9 mouse cellular contexts compared by ENCODE assay signal in genomic region chr14:117961267-117961666, GRCm38 (mm10).
DNase-seq lines count a peak whose midpoint lies in the region; ATAC-seq and TF ChIP-seq lines count a peak whose summit lies in the region.
"Had no signal": no experiment of that assay in that cellular context is flagged by ENCODE, and none has a peak within 500 bp of the region (broad histone marks: within the 10 kb centered on the region; RNA-seq: fewer than 3 reads in every experiment).

No protein-coding gene starts in this region.

- H3K27ac ChIP-seq in limb, embryonic 13.5 days: no peak overlapping the region
- H3K27ac ChIP-seq in limb, embryonic 10.5 days: no peak overlapping the region
- H3K27ac ChIP-seq in midbrain, postnatal 0 days (ENCODE audit: low read depth, low read length): no peak overlapping the region

- peaks cover 6% of the 10 kb centered on the region; the same call in 1 of the 2 replicates for H3K4me1 ChIP-seq in limb, embryonic 13.5 days
- H3K4me1 ChIP-seq in limb, embryonic 10.5 days: peaks cover 6% of the 10 kb centered on the region; the same call in 1 of the 2 replicates
- no peaks in the 10 kb centered on the region for H3K4me1 ChIP-seq in midbrain, postnatal 0 days (ENCODE audit: insufficient read depth, low read length)

- no peaks in the 10 kb centered on the region; the same call in 1 of the 2 replicates for H3K36me3 ChIP-seq in limb, embryonic 13.5 days
- peaks cover 5% of the 10 kb centered on the region; the same call in 1 of the 2 replicates for H3K36me3 ChIP-seq in limb, embryonic 10.5 days
- H3K36me3 ChIP-seq in midbrain, postnatal 0 days (ENCODE audit: insufficient read depth, low read length): no peaks in the 10 kb centered on the region

- no peak for TF ChIP-seq CTCF in midbrain, postnatal 0 days (IDR thresholded peaks at IDR 0.05)

- no peaks in the 10 kb centered on the region for H3K9me3 ChIP-seq in limb, embryonic 13.5 days
- H3K9me3 ChIP-seq in limb, embryonic 10.5 days (replicated peaks): no peaks in the 10 kb centered on the region
- H3K9me3 ChIP-seq in midbrain, postnatal 0 days (ENCODE audit: low read length): no peaks in the 10 kb centered on the region

- no peak overlapping the region for H3K4me3 ChIP-seq in limb, embryonic 13.5 days
- no peak overlapping the region for H3K4me3 ChIP-seq in limb, embryonic 10.5 days
- H3K4me3 ChIP-seq in midbrain, postnatal 0 days (ENCODE audit: low read depth, low read length): no peak overlapping the region

- peak; percentile 12 for DNase-seq in adrenal gland, postnatal 10 days
- no peak for DNase-seq in adrenal gland, adult 18-20 months (ENCODE audit: low spot score in 2 of 2)
- DNase-seq in limb, embryonic 10.5 days (ENCODE audit: low spot score): no peak
- peak; percentile 42 for DNase-seq in heart, postnatal 4 days
- DNase-seq in midbrain, postnatal 0 days (ENCODE audit: low spot score): peak; percentile 79
- DNase-seq in yolk sac, embryonic 10.5 days (ENCODE audit: low spot score): no peak
- no peak for DNase-seq in ovary, postnatal 10 days (ENCODE audit: low spot score)
- DNase-seq: liver, postnatal 0 days had no signal

- no peak overlapping the region for H3K4me2 ChIP-seq in limb, embryonic 13.5 days (replicated peaks)
- no peak overlapping the region for H3K4me2 ChIP-seq in midbrain, postnatal 0 days (ENCODE audit: low read depth, low read length, poor library complexity, severe bottlenecking)

- no peaks in the 10 kb centered on the region for H3K27me3 ChIP-seq in limb, embryonic 13.5 days
- H3K27me3 ChIP-seq in limb, embryonic 10.5 days (ENCODE audit: low read depth, poor library complexity, severe bottlenecking): no peaks in the 10 kb centered on the region
- no peaks in the 10 kb centered on the region for H3K27me3 ChIP-seq in midbrain, postnatal 0 days (ENCODE audit: insufficient read depth, low read length)

- ATAC-seq in limb, embryonic 13.5 days (ENCODE audit: low FRiP score, low read depth): peak; percentile 64; the same call in 1 of the 2 replicates
- ATAC-seq in midbrain, postnatal 0 days (ENCODE audit: low FRiP score): no peak
- ATAC-seq: liver, postnatal 0 days had no signal

- no peak overlapping the region for H3K9ac ChIP-seq in limb, embryonic 13.5 days
- H3K9ac ChIP-seq in midbrain, postnatal 0 days (replicated peaks; ENCODE audit: low read length, poor library complexity, severe bottlenecking): no peak overlapping the region
- H3K9ac ChIP-seq: liver, postnatal 0 days had no signal

- WGBS in limb, embryonic 13.5 days: 42% methylated on average over 6 of the region's 6 CpGs
- WGBS in limb, embryonic 10.5 days: 67% methylated on average over 6 of the region's 6 CpGs
- WGBS in midbrain, postnatal 0 days: 43% methylated on average over 6 of the region's 6 CpGs

Comparison
In these comparisons a context has a peak if more than half of its experiments do, and no peak if none do; other contexts are left out.
1. DNase-seq: peak in adrenal gland, postnatal 10 days (single experiment), heart, postnatal 4 days (single experiment) and midbrain, postnatal 0 days (single experiment); none in adrenal gland, adult 18-20 months (0 of 2), limb, embryonic 10.5 days (single experiment), yolk sac, embryonic 10.5 days (single experiment) and ovary, postnatal 10 days (single experiment).